Mouse (Mus musculus): Measurements from ENCODE around the gene Haus3. TPM values are rescaled to one million over a fixed set of nuclear protein-coding genes. Genes with fewer than 3 reads are reported as not detected.
A peak's percentile ranks its signal among the peaks of the same experiment; 100 is the strongest.

Gene Haus3
- polyA plus RNA-seq, 1 experiment: 3.0 TPM

DNA sequence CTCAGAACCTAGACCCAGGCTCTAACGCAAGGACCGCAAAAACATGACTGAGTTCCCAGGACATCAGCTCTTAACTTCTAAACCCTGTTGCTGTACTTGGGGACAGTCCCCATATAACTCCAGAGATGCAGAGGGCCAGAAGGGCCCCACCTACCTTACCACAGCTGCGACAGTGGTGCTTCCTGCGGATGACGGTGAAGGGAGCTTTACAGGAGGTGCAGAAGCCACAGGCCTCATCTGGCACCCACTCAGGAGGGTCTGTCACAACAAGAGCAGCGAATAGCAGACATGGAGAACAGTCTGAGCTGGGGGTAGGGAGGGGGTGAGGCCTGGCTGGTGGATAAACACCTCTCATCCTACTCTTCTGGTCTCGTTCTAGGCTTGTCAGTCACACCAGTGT, 27.1 kb upstream of the Haus3 start:
- Histone ChIP-seq H3K4me2 (ENCODE audit: low read depth) (no peak overlapping the region), H3K4me3 (no peak overlapping the region), H3K79me2 (ENCODE audit: control insufficient read depth, insufficient read depth) (no peaks in the 10 kb centered on the region), H3K36me3 (ENCODE audit: control insufficient read depth, insufficient read depth) (no peaks in the 10 kb centered on the region), H3K27me3 (ENCODE audit: control insufficient read depth, insufficient read depth, insufficient read length) (peaks cover 22% of the 10 kb centered on the region), H3ac (ENCODE audit: control insufficient read depth, insufficient read length) (no peak overlapping the region)
- TF ChIP-seq MYOD1 (IDR thresholded peaks at IDR 0.05; ENCODE audit: control insufficient read depth in 1 of 3, insufficient read length in 2 of 3, low read depth in 2 of 3): no peak
- no peak for TF ChIP-seq USF1 (IDR thresholded peaks at IDR 0.05; ENCODE audit: low read depth)
- no peak for TF ChIP-seq POLR2A (IDR thresholded peaks at IDR 0.05; ENCODE audit: insufficient read length, low read depth)
- no peak for TF ChIP-seq E2F4 (IDR thresholded peaks at IDR 0.05; ENCODE audit: insufficient read depth)
- no peak for TF ChIP-seq SRF (IDR thresholded peaks at IDR 0.05; ENCODE audit: control insufficient read depth, insufficient read length, low read depth)
- TF ChIP-seq MAX (IDR thresholded peaks at IDR 0.05; ENCODE audit: low read depth): no peak
- TF ChIP-seq TCF12 (IDR thresholded peaks at IDR 0.05; ENCODE audit: insufficient read depth, poor library complexity, severe bottlenecking): no peak
- no peak for TF ChIP-seq POLR2AphosphoS2 (IDR thresholded peaks at IDR 0.05; ENCODE audit: insufficient read length, low read depth)
- no peak for TF ChIP-seq REST (IDR thresholded peaks at IDR 0.05; ENCODE audit: insufficient read depth, insufficient read length)
- no peak for TF ChIP-seq CEBPB (IDR thresholded peaks at IDR 0.05; ENCODE audit: insufficient read depth, poor library complexity, severe bottlenecking)
- no peak for TF ChIP-seq TCF3 (IDR thresholded peaks at IDR 0.05; ENCODE audit: insufficient read length, low read depth)
- TF ChIP-seq MYOG (IDR thresholded peaks at IDR 0.05; ENCODE audit: control insufficient read depth in 1 of 3, insufficient read depth in 1 of 3, insufficient read length in 2 of 3, low read depth in 2 of 3): no peak

DNA sequence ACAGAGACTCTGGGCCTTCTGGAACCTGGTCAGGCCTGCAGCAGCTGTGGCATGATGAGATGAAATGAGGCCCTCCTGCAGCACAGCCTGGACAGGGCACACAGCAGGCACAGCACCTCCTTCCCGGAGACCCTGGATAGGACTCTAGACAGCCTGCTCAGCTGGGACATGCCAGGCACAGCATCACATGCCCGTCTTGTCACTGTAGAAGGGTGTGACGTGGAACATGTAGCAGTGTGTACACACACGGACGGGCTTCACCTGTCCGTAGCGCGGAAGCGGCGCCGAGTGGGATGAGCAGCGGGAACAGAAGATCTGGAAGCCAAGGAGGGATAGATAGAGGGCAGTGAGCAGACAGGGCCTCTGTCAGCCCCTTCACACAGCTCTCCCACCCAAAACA, 26.5 kb upstream of the Haus3 start:
- H3K79me2 ChIP-seq (ENCODE audit: control insufficient read depth, insufficient read depth): no peaks in the 10 kb centered on the region

DNA sequence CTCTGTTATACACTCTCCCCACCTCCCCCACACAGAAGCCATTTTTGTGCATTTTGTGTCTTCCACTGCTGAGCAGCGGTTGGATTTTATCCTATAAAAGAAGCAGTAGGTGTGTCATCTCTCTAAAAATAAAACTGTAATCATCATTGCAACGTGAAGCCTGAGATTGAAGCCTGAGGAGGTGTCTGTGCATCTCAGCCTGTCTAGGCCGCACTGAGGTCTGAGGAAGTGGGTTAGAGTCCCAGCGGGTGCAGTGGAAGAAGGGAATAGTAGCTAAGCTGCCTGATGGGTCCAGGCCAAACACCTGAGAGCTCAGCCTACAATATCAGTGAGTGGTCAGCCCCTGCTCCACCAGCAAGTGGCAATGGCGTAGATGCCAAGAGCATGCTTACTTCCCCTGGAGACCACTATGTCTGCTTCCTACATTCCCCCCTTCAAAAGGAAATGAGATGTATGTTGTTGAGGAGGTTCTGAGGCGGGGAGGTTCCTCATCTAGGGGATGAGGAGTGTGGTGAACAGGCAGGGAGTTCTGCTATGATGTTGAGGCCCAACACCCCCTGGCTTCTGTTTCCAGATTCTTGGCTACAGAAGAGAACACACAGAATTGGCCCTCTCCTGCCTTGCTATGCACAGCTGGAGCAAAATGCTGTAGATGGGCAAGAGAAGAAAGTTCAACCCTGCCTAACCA, 25.8 kb upstream of the Haus3 start:
- H3K36me3 ChIP-seq (ENCODE audit: control insufficient read depth, insufficient read depth): no peaks in the 10 kb centered on the region
- no peaks in the 10 kb centered on the region for H3K79me2 ChIP-seq (ENCODE audit: control insufficient read depth, insufficient read depth)

More for the DNA sequence above, 26.5 kb upstream of the Haus3 start:
- no peak for TF ChIP-seq REST (IDR thresholded peaks at IDR 0.05; ENCODE audit: insufficient read depth, insufficient read length)
- no peak for TF ChIP-seq TCF3 (IDR thresholded peaks at IDR 0.05; ENCODE audit: insufficient read length, low read depth)
- no peak for TF ChIP-seq USF1 (IDR thresholded peaks at IDR 0.05; ENCODE audit: low read depth)
- TF ChIP-seq CEBPB (IDR thresholded peaks at IDR 0.05; ENCODE audit: insufficient read depth, poor library complexity, severe bottlenecking): no peak
- TF ChIP-seq E2F4 (IDR thresholded peaks at IDR 0.05; ENCODE audit: insufficient read depth): no peak
- TF ChIP-seq MAX (IDR thresholded peaks at IDR 0.05; ENCODE audit: low read depth): no peak
- no peak overlapping the region for H3K4me3 ChIP-seq
- H3K36me3 ChIP-seq (ENCODE audit: control insufficient read depth, insufficient read depth): no peaks in the 10 kb centered on the region
- H3K4me2 ChIP-seq (ENCODE audit: low read depth): no peak overlapping the region
- no peak overlapping the region for H3ac ChIP-seq (ENCODE audit: control insufficient read depth, insufficient read length)
- peaks cover 22% of the 10 kb centered on the region for H3K27me3 ChIP-seq (ENCODE audit: control insufficient read depth, insufficient read depth, insufficient read length)

DNA sequence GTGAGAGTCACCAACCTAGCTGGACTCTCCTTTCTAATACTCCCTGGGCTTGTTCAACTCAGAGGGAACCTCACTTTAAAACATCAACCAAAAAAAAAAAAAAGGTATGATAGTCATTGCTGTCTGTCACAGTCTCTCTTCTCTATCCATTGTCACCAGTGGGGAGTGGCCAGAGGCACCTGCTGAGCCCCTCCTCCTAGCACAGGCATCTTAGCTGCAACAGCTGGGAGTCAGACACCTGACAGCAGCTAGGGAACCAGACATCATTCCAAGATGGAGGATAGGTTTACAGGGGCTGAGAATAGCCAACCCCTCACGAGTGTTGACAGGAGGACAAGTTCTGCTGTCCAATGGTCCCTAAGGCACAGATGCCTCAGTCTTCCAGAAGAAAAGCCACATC, 25.1 kb upstream of the Haus3 start:
- Histone ChIP-seq H3K27me3 (ENCODE audit: control insufficient read depth, insufficient read depth, insufficient read length) (peaks cover 15% of the 10 kb centered on the region), H3K4me3 (no peak overlapping the region), H3K79me2 (ENCODE audit: control insufficient read depth, insufficient read depth) (no peaks in the 10 kb centered on the region), H3K36me3 (ENCODE audit: control insufficient read depth, insufficient read depth) (no peaks in the 10 kb centered on the region), H3K4me2 (ENCODE audit: low read depth) (no peak overlapping the region), H3ac (ENCODE audit: control insufficient read depth, insufficient read length) (no peak overlapping the region)
- TF ChIP-seq MYOG (IDR thresholded peaks at IDR 0.05; ENCODE audit: control insufficient read depth in 1 of 3, insufficient read depth in 1 of 3, insufficient read length in 2 of 3, low read depth in 2 of 3) (peak in 1 of 3 experiments; percentile 60), MYOD1 (IDR thresholded peaks at IDR 0.05; ENCODE audit: control insufficient read depth in 1 of 3, insufficient read length in 2 of 3, low read depth in 2 of 3) (peak in 1 of 3 experiments; percentile 59), POLR2A (IDR thresholded peaks at IDR 0.05; ENCODE audit: insufficient read length, low read depth) (no peak)

More for the DNA sequence above, 25.8 kb upstream of the Haus3 start:
- peaks cover 19% of the 10 kb centered on the region for H3K27me3 ChIP-seq (ENCODE audit: control insufficient read depth, insufficient read depth, insufficient read length)
- no peak overlapping the region for H3K4me2 ChIP-seq (ENCODE audit: low read depth)
- H3ac ChIP-seq (ENCODE audit: control insufficient read depth, insufficient read length): no peak overlapping the region
- no peak overlapping the region for H3K4me3 ChIP-seq
- no peak for TF ChIP-seq POLR2AphosphoS2 (IDR thresholded peaks at IDR 0.05; ENCODE audit: insufficient read length, low read depth)
- TF ChIP-seq CEBPB (IDR thresholded peaks at IDR 0.05; ENCODE audit: insufficient read depth, poor library complexity, severe bottlenecking): no peak

DNA sequence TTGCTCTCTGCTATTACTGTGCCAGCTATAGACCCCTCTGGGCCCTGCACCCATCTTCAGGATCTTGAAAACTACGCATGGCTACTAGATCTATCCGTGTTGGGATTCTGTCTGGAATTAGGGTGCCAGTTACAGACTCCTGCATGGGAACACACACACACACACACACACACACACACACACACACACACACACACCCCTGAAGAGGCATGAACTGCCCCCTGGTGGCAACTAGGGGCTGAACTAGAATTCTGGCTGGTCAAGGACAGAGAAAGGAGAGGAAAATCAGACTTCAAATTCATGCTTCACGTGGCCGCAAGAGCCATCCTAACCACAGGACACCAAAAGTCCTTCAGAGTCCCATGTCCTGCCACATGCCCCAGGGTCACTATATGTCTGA, 22.5 kb upstream of the Haus3 start:
- H3ac ChIP-seq (ENCODE audit: control insufficient read depth, insufficient read length): no peak overlapping the region
- TF ChIP-seq CEBPB (IDR thresholded peaks at IDR 0.05; ENCODE audit: insufficient read depth, poor library complexity, severe bottlenecking) (no peak), E2F4 (IDR thresholded peaks at IDR 0.05; ENCODE audit: insufficient read depth) (no peak), REST (IDR thresholded peaks at IDR 0.05; ENCODE audit: insufficient read depth, insufficient read length) (no peak), POLR2AphosphoS2 (IDR thresholded peaks at IDR 0.05; ENCODE audit: insufficient read length, low read depth) (no peak), MYOD1 (IDR thresholded peaks at IDR 0.05; ENCODE audit: control insufficient read depth in 1 of 3, insufficient read length in 2 of 3, low read depth in 2 of 3) (no peak), TCF12 (IDR thresholded peaks at IDR 0.05; ENCODE audit: insufficient read depth, poor library complexity, severe bottlenecking) (no peak), TCF3 (IDR thresholded peaks at IDR 0.05; ENCODE audit: insufficient read length, low read depth) (no peak), SRF (IDR thresholded peaks at IDR 0.05; ENCODE audit: control insufficient read depth, insufficient read length, low read depth) (no peak), MYOG (IDR thresholded peaks at IDR 0.05; ENCODE audit: control insufficient read depth in 1 of 3, insufficient read depth in 1 of 3, insufficient read length in 2 of 3, low read depth in 2 of 3) (no peak), MAX (IDR thresholded peaks at IDR 0.05; ENCODE audit: low read depth) (no peak), POLR2A (IDR thresholded peaks at IDR 0.05; ENCODE audit: insufficient read length, low read depth) (no peak), USF1 (IDR thresholded peaks at IDR 0.05; ENCODE audit: low read depth) (no peak)
- no peaks in the 10 kb centered on the region for H3K79me2 ChIP-seq (ENCODE audit: control insufficient read depth, insufficient read depth)
- H3K27me3 ChIP-seq (ENCODE audit: control insufficient read depth, insufficient read depth, insufficient read length): peaks cover 6% of the 10 kb centered on the region
- H3K4me3 ChIP-seq: no peak overlapping the region
- H3K36me3 ChIP-seq (ENCODE audit: control insufficient read depth, insufficient read depth): no peaks in the 10 kb centered on the region
- H3K4me2 ChIP-seq (ENCODE audit: low read depth): no peak overlapping the region
